Mouse (Mus musculus) Patski (cell line): ENCODE results near the gene Hoxd8. TPM values are rescaled to one million over a fixed set of nuclear protein-coding genes. Genes with fewer than 3 reads are reported as not detected.

ENCODE experiments used
- ATAC-seq: fragments of 100-300 bp; one replicate; pipeline ENCODE4 v1.8.0; 2021
- CTCF ChIA-PET: fragments of 350-600 bp; sonication (Branson Sonifier 250); formaldehyde crosslinking; loops from one replicate; lab custom pipeline; 2022; ENCODE audit warnings: inconsistent platforms; lab: Charles Lee
- POLR2A ChIA-PET: fragments of 350-600 bp; sonication (Branson Sonifier 250); formaldehyde crosslinking; loops from one replicate; lab custom pipeline; 2022; ENCODE audit warnings: antibody characterized with exemption, inconsistent platforms; lab: Charles Lee
- DNase-seq: peaks from one replicate; pipeline ENCODE4 v3.0.0-alpha.2; 2011; ENCODE audit warnings: low read depth, low spot score
- H3K27me3 ChIP-seq: fragments of 371-371 bp; one replicate; pipeline ENCODE4 v1.5.1; 2021
- CTCF ChIP-seq: fragments of 100-300 bp; IDR thresholded peaks from one replicate; pipeline ENCODE4 v1.5.1; 2021
- in situ Hi-C: fragments of 300-500 bp; cut with MboI; formaldehyde crosslinking; loops from 3 replicates; pipeline ENCODE4 v1.11.1; 2018; ENCODE audit warnings: low pct_unique_long_range_greater_than_20kb, mixed read lengths
- polyA plus RNA-seq: library from polyadenylated mRNA; unstranded; gene quantifications from one replicate; pipeline ENCODE4 v1.2.3, GENCODE M21; 2021

Hoxd8 gene
- 17.1 TPM for polyA plus RNA-seq

- DNase-seq (no peak), ATAC-seq (peak; percentile 24)
- H3K27me3 ChIP-seq: peaks cover 16% of the 10 kb centered on the region
- ChIA-PET CTCF (interaction anchor here (1.0 kb wide), 1 partner anchor 446 kb away, joined by 3 read pairs; no protein-coding TSS in a partner anchor), POLR2A (no interaction called here)
- TF ChIP-seq CTCF: no peak
- in situ Hi-C loops: loop anchor here (5.0 kb wide), 2 partner anchors 613 to 883 kb away; no protein-coding TSS in a partner anchor
Observed at GRCm38 (mm10) chr2:74704393-74704998, at the start of gene Hoxd8. Hoxd8 (plus strand) TSS chr2:74704615.

- CTCF ChIA-PET: no interaction called here
- DNase-seq (no peak), ATAC-seq (no peak)
- H3K27me3 ChIP-seq: peaks cover 88% of the 10 kb centered on the region
- POLR2A ChIA-PET: no interaction called here
- no peak for TF ChIP-seq CTCF
- in situ Hi-C loops: loop anchor here (25.0 kb wide), 2 partner anchors 868 to 1093 kb away; partner anchors contain the start of gene Chn1
Observed at GRCm38 (mm10) chr2:74654743-74655419, 49.5 kb upstream of the Hoxd8 start.

- CTCF ChIA-PET: no interaction called here
- no peak for DNase-seq
- no peak for ATAC-seq
Observed at GRCm38 (mm10) chr2:74655420-74655781, 49.0 kb upstream of the Hoxd8 start.

GRCm38 (mm10) chr2:74655821-74656631 lies 48.4 kb upstream of the Hoxd8 start:
- no peak for TF ChIP-seq CTCF
- in situ Hi-C loops: loop anchor here (25.0 kb wide), 2 partner anchors 869 to 1094 kb away; partner anchors contain the start of gene Chn1
- CTCF ChIA-PET: no interaction called here
- POLR2A ChIA-PET: no interaction called here
- H3K27me3 ChIP-seq: peaks cover 85% of the 10 kb centered on the region
- DNase-seq: no peak
- no peak for ATAC-seq

More at GRCm38 (mm10) chr2:74655420-74655781, 49.0 kb upstream of the Hoxd8 start:
- POLR2A ChIA-PET: no interaction called here
- H3K27me3 ChIP-seq: peaks cover 85% of the 10 kb centered on the region
- in situ Hi-C loops: loop anchor here (25.0 kb wide), 2 partner anchors 868 to 1093 kb away; partner anchors contain the start of gene Chn1
- no peak for TF ChIP-seq CTCF

- peaks cover 85% of the 10 kb centered on the region for H3K27me3 ChIP-seq
- ATAC-seq (no peak), DNase-seq (no peak)
- ChIA-PET CTCF (no interaction called here), POLR2A (no interaction called here)
- in situ Hi-C loops: loop anchor here (25.0 kb wide), 2 partner anchors 869 to 1094 kb away; partner anchors contain the start of gene Chn1
- TF ChIP-seq CTCF: no peak
Observed at GRCm38 (mm10) chr2:74656632-74657021, 47.8 kb upstream of the Hoxd8 start.

- TF ChIP-seq CTCF: no peak
- no peak for DNase-seq
- ChIA-PET POLR2A (no interaction called here), CTCF (no interaction called here)
- in situ Hi-C loops: loop anchor here (25.0 kb wide), 2 partner anchors 870 to 1095 kb away; partner anchors contain the start of gene Chn1
- H3K27me3 ChIP-seq: peaks cover 84% of the 10 kb centered on the region
- no peak for ATAC-seq
Observed at GRCm38 (mm10) chr2:74657251-74658023, 47.0 kb upstream of the Hoxd8 start.

- peaks cover 81% of the 10 kb centered on the region for H3K27me3 ChIP-seq
- POLR2A ChIA-PET: no interaction called here
- DNase-seq: no peak
- TF ChIP-seq CTCF: no peak
- CTCF ChIA-PET: no interaction called here
- no peak for ATAC-seq
- in situ Hi-C loops: loop anchor here (25.0 kb wide), 2 partner anchors 871 to 1096 kb away; partner anchors contain the start of gene Chn1
Observed at GRCm38 (mm10) chr2:74658024-74658666, 46.3 kb upstream of the Hoxd8 start.

GRCm38 (mm10) chr2:74658667-74659371 lies 45.6 kb upstream of the Hoxd8 start:
- CTCF ChIA-PET: no interaction called here
- no peak for TF ChIP-seq CTCF
- in situ Hi-C loops: loop anchor here (25.0 kb wide), 2 partner anchors 872 to 1097 kb away; partner anchors contain the start of gene Chn1
- H3K27me3 ChIP-seq: peaks cover 75% of the 10 kb centered on the region
- ATAC-seq (no peak), DNase-seq (no peak)
- POLR2A ChIA-PET: no interaction called here

- no peak for DNase-seq
- CTCF ChIA-PET: no interaction called here
- TF ChIP-seq CTCF: no peak
Observed at GRCm38 (mm10) chr2:74659507-74660005, 44.9 kb upstream of the Hoxd8 start, which contains the start of gene Evx2. Evx2 (minus strand) TSS chr2:74659557.

More at GRCm38 (mm10) chr2:74659507-74660005, 44.9 kb upstream of the Hoxd8 start, which contains the start of gene Evx2:
- in situ Hi-C loops: loop anchor here (5.0 to 25.0 kb wide), 5 partner anchors 362 to 1097 kb away; partner anchors contain the start of gene Chn1
- POLR2A ChIA-PET: no interaction called here
- peaks cover 72% of the 10 kb centered on the region for H3K27me3 ChIP-seq
- no peak for ATAC-seq
